Mouse (Mus musculus): Measurements from ENCODE around the gene Fam13a.

- TF ChIP-seq CTCF (IDR thresholded peaks at IDR 0.05; ENCODE audit: low read depth, low read length) = no peak
- no peak for TF ChIP-seq POLR2A (IDR thresholded peaks at IDR 0.05; ENCODE audit: borderline replicate concordance, low read depth, low read length)
These were observed 103.6 kb downstream of the Fam13a start for GRCm38 (mm10) chr6:58920735-58921134.
